Mouse (Mus musculus) limb, embryonic 14.5 days (tissue): ENCODE measurements around the gene Magi2. TPM values are rescaled to one million over a fixed set of nuclear protein-coding genes. Genes with fewer than 3 reads are reported as not detected.
"Not testable (repeated sequence)": the region's sequence is repeated elsewhere in the genome, so short reads cannot be mapped to it uniquely, and the experiment has no call there.

Source experiments
- ATAC-seq: fragments of 200-750 bp; cut with Nextera tagmentation; 2 replicates; pipeline ENCODE4 v1.8.0; 2017; ENCODE audit warnings: low read depth, moderate number of reproducible peaks, moderate TSS enrichment; ENCODE audit not compliant: low FRiP score
- DNase-seq: peaks from one replicate; pipeline ENCODE4 v3.0.0-alpha.2; 2015; ENCODE audit warnings: low spot score
- H3K27ac ChIP-seq: fragments of 300-500 bp; sonication (generic); replicated peaks from 2 replicates; pipeline ENCODE4 v1.5.1; 2014; ENCODE audit warnings: low read depth, mild to moderate bottlenecking, low read length, moderate library complexity, mixed read lengths
- H3K27me3 ChIP-seq: fragments of 300-500 bp; sonication (generic); 2 replicates; pipeline ENCODE4 v1.6.1; 2014; ENCODE audit warnings: low read length, mixed read lengths; ENCODE audit not compliant: control insufficient read depth, insufficient read depth
- H3K36me3 ChIP-seq: fragments of 300-500 bp; sonication (generic); 2 replicates; pipeline ENCODE4 v1.6.1; 2014; ENCODE audit warnings: mild to moderate bottlenecking, low read length, moderate library complexity, mixed read lengths; ENCODE audit not compliant: control insufficient read depth, insufficient read depth
- H3K4me1 ChIP-seq: fragments of 300-500 bp; sonication (generic); 2 replicates; pipeline ENCODE4 v1.6.1; 2014; ENCODE audit warnings: antibody characterized with exemption, low read length, mixed read lengths; ENCODE audit not compliant: control insufficient read depth, insufficient read depth
- H3K4me2 ChIP-seq: fragments of 300-500 bp; sonication (generic); replicated peaks from 2 replicates; pipeline ENCODE4 v1.6.1; 2014; ENCODE audit warnings: low read depth, mild to moderate bottlenecking, low read length, moderate library complexity; ENCODE audit not compliant: severe bottlenecking
- H3K4me3 ChIP-seq: fragments of 300-500 bp; sonication (generic); replicated peaks from 2 replicates; pipeline ENCODE4 v1.5.1; 2014; ENCODE audit warnings: low read length
- H3K9ac ChIP-seq: fragments of 300-500 bp; sonication (generic); 2 replicates; pipeline ENCODE4 v1.6.1; 2014; ENCODE audit warnings: mild to moderate bottlenecking, low read depth, low read length, moderate library complexity; ENCODE audit not compliant: severe bottlenecking
- H3K9me3 ChIP-seq: fragments of 300-500 bp; sonication (generic); 2 replicates; pipeline ENCODE4 v1.6.1; 2016; ENCODE audit warnings: low read length; ENCODE audit not compliant: control insufficient read depth
- POLR2A ChIP-seq: fragments of 200-500 bp; IDR thresholded peaks from 2 replicates; pipeline ENCODE4 v1.8.0; 2012; ENCODE audit warnings: inconsistent platforms, mild to moderate bottlenecking, moderate library complexity, borderline replicate concordance; ENCODE audit not compliant: insufficient read depth, insufficient read length; ENCODE audit errors: extremely low read depth
- WGBS: fragments of 180-500 bp; shearing (Covaris S2); extraction: QIAGEN DNeasy Blood & Tissue Kit; methylation state at CpG from one replicate; pipeline ENCODE4 v1.1.7; 2014; 5-methylcytosine and 5-hydroxymethylcytosine counted together
- polyA plus RNA-seq, 2 experiments: library from polyadenylated mRNA; depleted of rRNA in 1 of 2; stranded (reverse) in 1 of 2; unstranded in 1 of 2; fragments of >200 nt; fragmentation: Nextera tagmentation in 1 of 2; extraction: Ambion mirVana in 1 of 2; gene quantifications; 2 replicates each; pipeline versions ENCODE4 v1.2.1 to v1.2.3; 2012 to 2014

Gene Magi2
- polyA plus RNA-seq, 2 experiments: 4.0 to 4.5 TPM

DNA sequence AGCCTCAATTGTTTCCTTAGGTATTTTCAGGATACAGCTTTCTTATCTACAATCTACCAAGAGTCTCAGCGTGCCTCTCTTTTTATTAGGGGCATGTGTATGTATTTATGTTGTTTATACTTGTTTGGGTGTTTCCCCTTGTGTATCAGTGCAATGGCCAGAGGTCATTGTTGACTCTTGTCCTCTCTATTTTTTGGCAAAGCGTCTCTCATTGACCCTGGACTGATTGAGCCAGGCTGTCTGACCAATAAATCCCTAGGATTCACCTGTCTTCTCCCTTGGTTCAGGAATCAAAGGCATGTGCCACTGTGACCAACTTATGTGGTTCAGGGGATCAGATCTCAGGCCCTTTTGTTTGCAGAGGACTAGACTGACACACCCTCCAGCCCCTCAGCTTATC, 1030.1 kb downstream of the Magi2 start:
- Histone ChIP-seq H3K4me3 (no peak overlapping the region), H3K9ac (no peak overlapping the region), H3K36me3 (no peaks in the 10 kb centered on the region), H3K4me2 (no peak overlapping the region), H3K9me3 (no peaks in the 10 kb centered on the region), H3K27ac (0 out of 2 replicates have a peak overlapping the region, but pooled peaks have one; percentile 13), H3K27me3 (no peaks in the 10 kb centered on the region), H3K4me1 (0 out of 2 replicates have a peak, but pooled peaks cover 3% of the 10 kb centered on the region)
- WGBS: 58% methylated on average over 2 of the region's 2 CpGs
- TF ChIP-seq POLR2A: no peak
- ATAC-seq (no peak), DNase-seq (no peak)

DNA sequence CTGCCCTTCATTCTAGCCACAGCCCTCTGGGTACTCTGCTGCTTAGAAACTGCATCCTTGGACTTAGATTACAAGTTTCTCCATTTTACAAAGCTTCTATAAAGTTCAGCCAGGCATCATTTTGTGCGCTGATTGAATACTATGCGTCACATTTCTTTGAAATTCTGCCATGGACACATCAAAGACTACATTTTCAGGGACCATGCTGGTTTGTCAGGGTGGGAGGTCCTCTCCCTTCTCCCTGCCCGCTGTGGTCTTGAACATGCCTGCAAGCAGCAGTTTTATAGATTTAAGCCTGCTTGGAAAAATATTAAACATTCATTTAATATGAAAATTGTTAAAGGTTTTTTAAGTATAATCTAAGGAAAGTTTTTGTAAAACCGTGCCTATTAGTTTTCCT, 1030.6 kb downstream of the Magi2 start:
- Histone ChIP-seq H3K27ac (0 out of 2 replicates have a peak overlapping the region, but pooled peaks have one; percentile 13), H3K4me1 (0 out of 2 replicates have a peak, but pooled peaks cover 3% of the 10 kb centered on the region), H3K36me3 (no peaks in the 10 kb centered on the region), H3K9ac (no peak overlapping the region), H3K9me3 (no peaks in the 10 kb centered on the region), H3K27me3 (no peaks in the 10 kb centered on the region), H3K4me3 (no peak overlapping the region), H3K4me2 (no peak overlapping the region)
- 52% methylated on average over 4 of the region's 4 CpGs for WGBS
- DNase-seq: peak; percentile 28
- TF ChIP-seq POLR2A: no peak
- no peak for ATAC-seq

DNA sequence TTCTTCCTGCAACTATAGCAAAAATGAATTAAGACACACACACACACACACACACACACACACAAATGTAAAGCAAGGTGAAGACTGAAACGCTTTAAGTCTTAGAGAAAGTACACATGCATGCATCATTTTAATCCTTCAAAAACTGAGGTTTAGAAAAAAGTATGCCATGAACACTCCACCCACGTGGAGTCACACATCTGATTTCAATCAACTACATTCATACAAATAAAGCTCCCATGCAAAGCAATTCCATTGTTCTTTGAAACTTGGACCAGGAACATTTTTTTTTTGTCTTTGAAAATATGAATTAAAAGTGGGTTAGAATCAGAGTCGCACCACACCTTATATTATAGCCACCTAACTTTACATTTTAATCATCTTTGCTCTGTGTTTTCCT, 1032.9 kb downstream of the Magi2 start:
- Histone ChIP-seq H3K4me3 (no peak overlapping the region), H3K9me3 (no peaks in the 10 kb centered on the region), H3K4me2 (no peak overlapping the region), H3K9ac (no peak overlapping the region), H3K27ac (no peak overlapping the region), H3K36me3 (no peaks in the 10 kb centered on the region), H3K4me1 (0 out of 2 replicates have a peak, but pooled peaks cover 3% of the 10 kb centered on the region), H3K27me3 (no peaks in the 10 kb centered on the region)
- peak; percentile 47 for DNase-seq
- 46% methylated on average over 3 of the region's 3 CpGs for WGBS
- no peak for TF ChIP-seq POLR2A
- ATAC-seq: no peak

DNA sequence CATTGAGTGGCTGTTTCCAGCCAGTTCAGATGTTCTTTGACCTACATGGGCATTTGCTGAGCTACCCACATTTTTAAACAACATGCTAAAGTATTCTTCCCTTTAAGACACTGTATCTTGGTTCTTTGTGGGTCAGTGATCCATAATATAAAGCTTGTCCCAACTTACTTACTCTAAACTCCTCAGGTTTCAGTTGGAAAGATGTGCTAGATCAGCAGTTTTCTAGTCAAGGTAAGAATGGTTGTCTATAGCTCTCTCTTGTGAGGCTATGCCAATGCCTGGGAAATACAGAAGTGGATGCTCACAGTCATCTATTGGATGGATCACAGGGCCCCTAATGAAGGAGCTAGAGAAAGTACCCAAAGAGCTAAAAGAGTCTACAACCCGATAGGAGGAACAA, 1045.8 kb downstream of the Magi2 start:
- H3K4me2 ChIP-seq, H3K9ac ChIP-seq, H3K36me3 ChIP-seq, H3K27me3 ChIP-seq, DNase-seq, H3K27ac ChIP-seq, ATAC-seq, H3K4me3 ChIP-seq, H3K9me3 ChIP-seq, H3K4me1 ChIP-seq: not testable (repeated sequence)
- 94% methylated on average over 1 of the region's 1 CpGs for WGBS

DNA sequence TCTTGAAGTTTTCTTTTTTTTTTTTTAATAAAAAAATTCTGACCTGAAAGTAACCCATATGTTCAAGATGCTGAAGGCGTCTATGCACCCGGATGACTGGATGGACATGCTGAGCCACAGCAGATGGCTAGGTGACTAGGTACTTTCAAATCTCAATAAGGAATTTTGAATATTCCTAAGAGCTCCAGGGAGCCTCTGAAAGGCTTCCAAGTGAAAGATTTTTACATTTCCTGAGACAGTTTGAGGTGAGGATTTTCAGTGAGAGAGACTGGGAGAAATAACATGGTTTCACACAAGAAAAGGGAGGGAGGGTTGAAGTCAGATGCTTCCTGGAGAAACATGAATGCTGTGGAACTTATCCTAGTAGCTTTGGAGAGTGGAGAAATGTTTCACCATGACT, 1048.8 kb downstream of the Magi2 start:
- Histone ChIP-seq H3K27me3 (no peaks in the 10 kb centered on the region), H3K9me3 (no peaks in the 10 kb centered on the region), H3K27ac (no peak overlapping the region), H3K4me3 (no peak overlapping the region), H3K4me1 (no peaks in the 10 kb centered on the region), H3K4me2 (no peak overlapping the region), H3K9ac (no peak overlapping the region), H3K36me3 (no peaks in the 10 kb centered on the region)
- TF ChIP-seq POLR2A: no peak
- 86% methylated on average over 2 of the region's 2 CpGs for WGBS
- DNase-seq: no peak
- ATAC-seq: no peak
